Mouse (Mus musculus) kidney, adult 11 months (tissue): ENCODE results near the gene Carmil3.
A peak's percentile ranks its signal among the peaks of the same experiment; 100 is the strongest.

Source experiments
- DNase-seq: peaks from one replicate; pipeline ENCODE4 v3.0.0; 2022

Carmil3 gene

DNA sequence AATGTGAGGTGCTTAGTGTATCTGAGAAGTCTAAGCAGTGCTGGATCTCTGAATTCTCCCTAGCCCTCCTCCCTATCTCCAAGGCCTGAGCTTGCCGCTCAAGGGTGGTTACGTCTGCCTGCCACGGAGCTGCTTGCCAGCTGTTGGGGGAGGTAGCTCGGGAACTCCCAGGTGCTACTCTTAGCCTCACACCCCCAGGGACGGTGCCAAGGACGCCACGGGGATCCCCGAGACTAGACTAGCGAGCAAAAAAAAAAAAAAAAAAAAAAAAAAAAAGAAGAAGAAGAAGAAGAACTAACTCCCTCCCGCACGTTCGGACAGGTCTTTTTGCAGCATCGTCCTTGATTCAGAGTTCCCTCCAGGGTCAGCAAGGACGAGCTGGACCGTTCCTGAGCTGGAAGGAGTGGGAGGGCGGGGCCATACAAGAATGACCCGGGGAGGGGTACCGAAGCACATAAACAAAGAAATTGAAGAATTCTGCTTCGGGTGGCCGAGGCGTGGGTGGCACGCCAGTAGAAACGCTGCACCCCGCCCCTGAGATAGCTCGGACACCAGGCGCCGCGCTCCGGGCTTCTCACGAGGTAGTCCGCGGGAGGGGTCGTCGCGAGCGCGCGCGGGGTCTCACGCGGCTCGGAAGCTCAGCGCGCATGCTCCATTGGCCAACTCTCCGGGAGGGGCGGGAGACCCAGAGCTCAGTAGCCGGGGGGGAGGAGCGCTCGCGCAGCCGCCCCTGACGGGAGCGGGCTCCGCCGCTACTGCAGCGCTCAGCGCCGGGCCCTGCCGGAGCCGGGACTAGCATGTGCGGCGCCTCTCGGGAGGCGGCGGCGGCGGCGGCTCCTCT, at the start of gene Carmil3:
Gene Carmil3 (plus strand): TSS at position 291 of the 841 bp plus-strand sequence.
- DNase-seq: peak; percentile 58

DNA sequence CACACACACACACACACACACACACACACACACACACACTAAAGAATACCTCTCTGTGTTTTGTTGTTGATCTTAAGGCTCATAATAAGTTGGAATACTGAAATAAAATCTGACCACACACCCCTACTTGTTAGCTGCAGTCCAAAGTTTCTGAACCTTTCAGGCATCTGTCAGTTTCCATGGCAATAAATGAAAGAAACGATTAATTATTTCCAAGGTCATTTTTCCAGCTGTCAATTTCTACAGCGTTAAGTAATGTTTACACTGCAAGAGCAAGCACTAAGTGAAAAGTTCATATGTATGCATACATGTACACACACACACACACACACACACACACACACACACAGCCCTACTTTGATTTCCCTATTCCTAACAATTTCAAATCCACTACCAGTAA, 32.8 kb upstream of the Carmil3 start:
- DNase-seq: no peak

DNA sequence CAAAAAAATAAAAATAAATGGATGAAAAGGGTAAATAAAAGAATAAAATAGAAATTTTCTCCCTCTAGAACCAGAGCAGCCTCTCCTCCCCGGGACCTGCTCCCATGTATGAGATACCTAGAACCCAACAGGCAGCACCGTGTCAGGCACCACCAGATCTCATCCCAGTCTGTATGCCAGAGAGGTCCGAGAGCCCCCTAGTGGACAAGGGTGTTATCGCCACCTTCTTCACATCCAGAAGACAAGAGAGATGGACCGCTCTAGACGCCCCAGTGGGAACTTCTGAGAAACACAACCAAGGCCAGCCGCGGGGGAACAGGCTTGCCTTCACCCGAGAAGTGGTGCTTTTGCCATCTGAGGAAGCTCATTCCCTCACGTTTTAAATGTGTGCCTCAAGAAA, 32.2 kb upstream of the Carmil3 start:
- DNase-seq: no peak

DNA sequence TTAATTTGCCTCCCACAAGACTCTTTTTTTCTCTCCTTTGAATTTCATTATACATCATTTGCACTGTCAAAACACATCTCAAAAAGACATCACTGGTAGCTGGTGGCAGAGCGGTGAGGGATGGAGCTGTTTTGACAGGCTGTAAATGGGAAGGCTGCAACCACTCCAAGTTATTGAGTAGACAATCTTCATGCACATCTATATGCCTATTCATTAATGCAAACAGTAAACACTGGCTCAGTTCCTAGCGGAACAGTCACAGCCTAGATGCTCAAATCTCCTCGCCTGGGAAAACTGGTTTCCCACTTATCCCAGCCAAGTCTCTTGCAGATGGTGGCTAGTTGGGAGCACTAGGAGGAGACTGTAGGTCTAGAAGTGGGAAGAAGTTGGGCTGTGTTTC, 31.7 kb upstream of the Carmil3 start:
- DNase-seq: no peak

DNA sequence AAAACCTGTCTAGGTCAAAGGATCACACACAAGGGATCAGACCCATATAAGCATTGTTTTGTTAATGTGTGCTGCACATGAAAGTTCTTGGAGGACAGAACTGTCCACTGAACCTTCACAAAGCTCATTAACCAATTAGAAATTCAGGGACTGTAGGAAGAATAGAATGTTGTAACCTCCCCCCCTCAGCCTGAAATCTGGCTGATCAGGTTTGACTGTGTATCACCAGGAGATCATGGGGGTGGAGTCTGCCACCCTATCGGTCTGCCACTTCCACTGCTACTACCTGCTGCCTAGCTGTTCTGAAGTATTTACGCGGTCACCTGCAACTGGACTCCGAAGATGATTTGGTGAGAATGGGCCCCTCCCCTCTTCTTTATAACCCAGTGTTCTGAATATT, 30.7 kb upstream of the Carmil3 start:
- DNase-seq: peak; percentile 57

DNA sequence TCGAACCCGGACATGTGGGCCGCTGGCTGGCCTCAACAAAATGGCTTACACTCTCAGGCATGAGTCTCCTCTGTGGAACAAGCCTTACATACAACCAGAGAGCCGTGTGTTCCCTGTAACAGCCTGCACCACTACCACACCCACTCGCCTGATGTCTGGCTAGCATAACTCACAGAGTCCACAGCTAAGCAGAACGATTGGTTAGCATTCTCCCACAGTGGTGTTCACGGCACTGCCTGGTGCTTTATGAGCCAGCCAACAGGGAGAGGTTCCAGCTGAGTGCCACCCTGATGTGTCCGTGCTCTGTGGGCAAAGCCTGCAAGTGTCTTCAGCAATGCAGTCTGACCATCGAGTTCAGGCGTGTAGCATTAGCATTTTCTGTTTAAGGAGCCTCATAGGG, 30.2 kb upstream of the Carmil3 start:
- DNase-seq: peak; percentile 70

DNA sequence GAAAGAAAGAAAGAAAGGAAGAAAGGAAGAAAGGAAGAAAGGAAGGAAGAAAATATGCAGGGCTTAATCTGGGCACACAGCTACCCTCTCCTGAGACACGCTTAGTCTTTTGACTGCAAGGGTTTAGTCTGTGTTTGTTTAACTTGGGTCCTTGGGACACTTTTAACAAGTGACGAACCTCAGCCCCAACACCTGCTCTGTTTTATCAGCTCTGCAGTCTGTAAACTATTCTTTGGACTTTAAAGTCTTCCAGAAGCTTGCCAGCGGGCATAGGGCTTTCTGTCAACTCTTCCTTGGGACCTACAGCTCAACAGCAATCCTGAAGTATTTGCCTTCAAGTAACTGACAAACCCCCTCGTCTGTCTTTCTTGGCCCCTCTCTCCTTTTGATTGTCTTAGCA, 28.7 kb upstream of the Carmil3 start:
- no peak for DNase-seq

DNA sequence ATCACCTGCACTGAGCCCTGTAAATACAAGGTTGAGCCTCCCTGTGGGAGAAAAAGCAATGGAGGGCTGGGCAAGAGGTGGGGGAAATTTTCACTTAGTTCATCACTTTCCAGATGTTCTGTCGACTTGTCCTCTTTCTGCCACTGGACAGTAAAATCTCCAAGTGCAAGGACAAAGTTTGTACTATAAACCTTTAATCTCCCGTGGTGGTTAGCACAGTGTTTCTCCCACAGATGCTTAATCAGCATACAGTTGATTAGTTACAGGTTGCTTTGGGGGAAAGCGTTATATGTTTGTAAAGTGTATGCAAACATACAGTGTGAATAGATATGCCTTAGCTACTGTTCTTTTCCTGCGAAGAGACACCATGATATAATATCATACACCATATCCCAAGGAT, 24.0 kb upstream of the Carmil3 start:
- no peak for DNase-seq

DNA sequence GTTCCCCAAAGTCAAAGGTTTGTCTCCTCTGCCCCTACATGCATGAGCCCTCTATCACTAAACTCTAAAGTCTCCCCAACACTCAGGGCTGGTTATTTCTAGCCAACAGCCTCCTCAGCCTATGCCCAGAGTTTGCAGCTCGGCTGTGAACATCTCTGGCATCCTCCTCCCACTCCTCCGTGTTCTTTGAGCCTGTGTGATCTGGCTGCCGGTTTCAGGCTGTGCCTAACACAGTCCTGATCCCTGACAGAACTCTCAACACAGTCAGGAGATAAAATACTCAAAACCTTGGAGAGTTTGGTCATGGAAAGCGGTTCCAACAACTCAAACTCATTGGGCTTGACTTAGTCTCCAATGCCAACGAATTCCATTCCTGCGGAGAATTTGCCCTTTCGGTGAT, 23.3 kb upstream of the Carmil3 start:
- no peak for DNase-seq

DNA sequence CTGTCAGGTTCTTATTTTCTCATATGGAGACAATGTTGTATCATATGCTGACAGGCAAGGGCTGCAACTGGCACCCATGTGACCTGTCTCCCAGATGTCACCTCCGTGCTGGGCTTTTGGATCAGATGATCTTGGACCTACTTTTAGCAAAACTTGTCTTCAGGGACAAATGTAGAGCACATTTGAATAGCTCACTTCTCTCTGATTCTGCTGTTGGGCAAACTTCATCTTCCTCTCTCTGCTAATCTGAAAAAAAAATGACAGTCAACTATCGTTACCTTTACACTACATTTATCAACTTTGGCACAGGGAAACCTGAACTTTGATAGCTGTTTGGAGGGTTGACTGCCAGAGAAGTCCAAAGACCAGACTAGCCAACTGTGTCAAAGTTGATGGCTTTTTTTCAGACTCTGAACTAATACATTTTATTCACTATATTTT, 22.1 kb upstream of the Carmil3 start:
- peak; percentile 66 for DNase-seq

DNA sequence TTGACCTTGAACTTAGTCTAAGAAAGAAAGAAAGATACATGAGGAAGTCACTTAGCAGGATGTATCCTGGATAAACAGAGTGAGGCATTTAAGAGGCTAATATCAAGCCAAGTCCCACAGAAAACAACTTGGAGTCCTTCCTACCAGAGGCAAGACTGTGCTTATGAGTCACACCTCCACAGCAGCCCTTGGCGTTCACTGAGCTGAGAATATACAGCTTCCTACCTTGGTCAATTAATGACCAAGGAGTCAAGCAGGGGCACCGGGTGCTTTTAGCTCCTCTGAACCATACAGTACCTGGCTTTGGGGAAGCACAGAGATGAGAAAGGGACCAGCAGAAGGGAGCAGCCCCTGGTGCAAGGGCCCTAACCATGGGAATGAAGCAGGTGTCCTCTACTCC, 21.4 kb upstream of the Carmil3 start:
- DNase-seq: peak; percentile 86

DNA sequence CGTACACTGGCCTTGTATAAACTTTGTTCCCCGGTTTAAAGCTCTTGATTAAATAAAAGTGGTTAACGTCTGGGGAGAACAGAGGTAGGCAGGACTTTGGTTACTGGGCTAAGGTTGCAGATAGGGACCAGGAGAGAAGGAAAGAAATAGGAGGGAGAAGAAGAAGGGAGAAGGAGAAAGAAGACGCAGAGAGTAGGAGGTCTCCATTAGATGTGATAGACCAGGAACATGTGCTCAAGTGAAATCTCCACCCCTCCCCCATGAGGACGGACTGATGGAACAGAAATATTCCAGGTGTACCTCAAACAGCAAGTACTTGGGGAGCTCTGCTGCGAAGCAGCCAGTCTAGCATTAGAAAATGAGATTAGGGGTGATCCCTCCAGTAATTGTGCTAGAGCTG, 20.6 kb upstream of the Carmil3 start:
- DNase-seq: no peak

DNA sequence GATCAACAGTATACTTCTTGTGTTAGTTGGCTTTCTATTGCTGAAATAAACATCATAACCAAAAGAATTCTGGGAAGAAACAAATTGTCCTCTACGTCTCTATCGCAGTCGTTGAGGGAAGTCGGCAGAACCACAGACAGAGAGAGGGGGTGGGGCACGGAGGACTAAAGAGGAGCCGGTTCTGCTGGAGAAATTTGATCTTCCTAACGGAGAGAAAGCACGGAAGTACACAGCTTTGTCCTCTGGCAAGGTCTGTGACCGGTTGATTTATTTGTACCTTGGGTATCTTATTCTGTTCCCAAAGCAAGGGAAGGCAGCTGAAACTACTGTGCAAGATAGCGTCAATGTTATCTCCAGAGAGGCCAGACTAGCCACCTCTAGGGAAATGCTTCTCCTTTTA, 19.6 kb upstream of the Carmil3 start:
- DNase-seq: no peak

DNA sequence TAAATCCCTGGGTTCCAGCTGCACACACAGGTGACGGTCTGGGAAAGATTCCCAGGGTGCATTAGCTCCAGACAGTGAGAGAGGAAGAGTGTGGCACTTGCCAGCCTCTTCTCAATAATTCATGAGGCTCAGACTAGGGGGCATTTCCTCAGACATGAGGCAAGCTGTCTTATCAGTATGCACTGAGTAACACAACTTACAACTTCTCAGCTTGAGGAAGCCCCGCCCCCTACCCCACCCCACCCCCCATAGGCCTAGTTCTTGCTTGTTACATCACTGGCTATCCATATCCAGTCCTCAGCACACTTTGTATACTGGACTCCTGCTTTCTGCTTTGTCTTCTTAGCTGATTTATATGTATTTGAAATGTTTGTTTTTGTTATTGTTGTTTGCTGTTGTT, 14.8 kb upstream of the Carmil3 start:
- DNase-seq: no peak

DNA sequence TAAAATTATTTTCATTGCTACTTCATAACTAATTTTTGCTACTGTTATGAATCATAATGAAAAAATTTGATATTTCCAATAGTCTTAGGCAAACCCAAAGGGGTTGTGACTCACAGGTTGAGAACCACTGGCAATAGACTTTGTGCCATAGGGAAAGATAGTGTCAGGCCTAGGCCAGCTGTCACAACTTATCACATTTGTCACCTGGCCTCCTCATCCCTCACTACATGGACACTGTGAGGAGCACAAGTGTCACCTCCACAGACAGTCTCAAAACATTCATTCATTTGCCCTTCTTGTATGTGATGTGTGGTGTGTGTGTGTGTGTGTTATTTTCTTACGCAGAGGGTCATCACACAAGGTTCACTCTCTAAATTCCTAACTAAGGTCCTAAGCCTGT, 13.0 kb upstream of the Carmil3 start:
- no peak for DNase-seq

DNA sequence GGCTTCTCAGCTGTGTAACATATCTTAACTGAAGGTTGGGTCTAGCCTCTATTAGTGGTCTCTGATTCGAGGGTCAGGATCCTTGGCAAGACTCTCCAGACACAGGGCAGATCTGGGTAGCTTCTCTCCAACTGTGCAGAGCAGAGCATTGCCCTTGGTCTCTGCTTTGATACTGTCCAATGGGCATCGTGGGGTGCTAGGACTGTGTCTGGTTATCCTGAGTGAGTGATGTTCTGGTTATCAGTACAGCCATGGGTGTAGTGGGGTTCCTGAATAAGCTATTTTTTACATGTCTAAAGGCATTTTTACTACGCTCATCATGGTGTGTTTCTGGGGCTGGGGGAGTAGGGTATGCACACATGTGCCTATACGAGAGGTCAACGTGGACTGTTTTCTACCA, 12.6 kb upstream of the Carmil3 start:
- no peak for DNase-seq

DNA sequence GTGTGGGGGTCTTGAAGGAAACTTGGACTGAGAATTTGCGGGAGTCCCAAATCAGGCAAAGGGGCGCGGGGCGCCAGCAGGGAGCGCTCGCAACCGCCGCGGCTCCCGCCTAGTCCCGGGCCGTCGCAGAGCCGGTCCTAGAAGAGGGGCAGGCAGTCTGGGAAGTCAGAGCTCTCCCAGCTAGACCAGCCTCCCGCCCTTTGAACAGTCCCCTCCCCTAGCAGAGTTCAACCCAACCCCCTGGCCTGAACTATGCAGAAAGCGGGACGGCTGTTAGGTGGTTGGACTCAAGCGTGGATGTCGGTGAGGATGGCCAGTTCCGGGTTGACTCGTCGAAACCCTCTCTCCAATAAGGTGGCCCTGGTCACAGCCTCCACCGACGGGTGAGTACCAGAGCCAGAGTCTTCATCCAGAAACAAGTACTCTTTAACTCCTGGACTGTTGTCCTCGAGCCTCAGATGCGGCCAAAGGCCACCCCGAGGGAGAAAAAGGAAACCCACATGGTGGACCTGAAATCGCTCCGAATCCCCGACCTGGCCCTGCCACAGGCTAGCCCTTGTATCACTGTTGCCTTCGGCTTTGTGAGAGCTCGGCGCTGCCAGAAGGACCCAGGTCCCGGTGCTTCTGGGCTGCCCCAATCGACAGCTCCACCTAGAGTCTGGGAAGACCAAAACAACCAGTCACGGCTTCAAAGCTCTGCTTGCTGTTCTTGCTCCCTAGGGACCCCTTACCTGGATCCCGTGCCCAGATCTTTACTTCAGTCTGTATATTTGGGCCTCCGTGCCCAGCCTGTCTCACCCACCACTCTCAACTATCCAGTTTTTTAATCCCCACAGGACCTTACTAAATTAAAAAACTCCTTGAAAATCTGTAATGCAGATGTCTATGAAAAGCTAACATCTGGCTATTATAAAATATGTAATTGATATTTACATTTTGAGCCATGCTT, 11.5 kb upstream of the Carmil3 start, which contains the start of gene Dhrs4:
Gene Dhrs4 (plus strand): TSS at position 108 of the 949 bp plus-strand sequence.
- DNase-seq: peak; percentile 89

DNA sequence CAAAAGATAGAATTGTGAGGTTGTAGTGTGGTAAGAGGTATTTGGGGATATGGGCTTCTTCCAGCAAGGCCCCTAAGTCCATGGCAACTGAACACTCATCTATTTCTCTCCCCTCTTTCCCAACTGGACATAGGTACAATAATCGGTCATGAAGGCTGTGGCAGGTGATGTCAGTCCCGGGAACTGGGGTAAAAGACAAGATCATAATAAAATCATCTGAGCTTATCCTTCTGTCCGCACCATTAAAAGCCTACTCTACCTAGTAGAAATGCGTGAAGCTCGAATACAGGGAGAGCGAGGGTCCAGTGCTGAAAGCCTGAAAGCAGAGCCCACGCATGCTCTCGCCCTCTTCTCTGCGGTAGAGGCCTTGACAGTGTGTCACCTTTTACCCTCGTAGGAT, 10.8 kb upstream of the Carmil3 start:
- DNase-seq: no peak

DNA sequence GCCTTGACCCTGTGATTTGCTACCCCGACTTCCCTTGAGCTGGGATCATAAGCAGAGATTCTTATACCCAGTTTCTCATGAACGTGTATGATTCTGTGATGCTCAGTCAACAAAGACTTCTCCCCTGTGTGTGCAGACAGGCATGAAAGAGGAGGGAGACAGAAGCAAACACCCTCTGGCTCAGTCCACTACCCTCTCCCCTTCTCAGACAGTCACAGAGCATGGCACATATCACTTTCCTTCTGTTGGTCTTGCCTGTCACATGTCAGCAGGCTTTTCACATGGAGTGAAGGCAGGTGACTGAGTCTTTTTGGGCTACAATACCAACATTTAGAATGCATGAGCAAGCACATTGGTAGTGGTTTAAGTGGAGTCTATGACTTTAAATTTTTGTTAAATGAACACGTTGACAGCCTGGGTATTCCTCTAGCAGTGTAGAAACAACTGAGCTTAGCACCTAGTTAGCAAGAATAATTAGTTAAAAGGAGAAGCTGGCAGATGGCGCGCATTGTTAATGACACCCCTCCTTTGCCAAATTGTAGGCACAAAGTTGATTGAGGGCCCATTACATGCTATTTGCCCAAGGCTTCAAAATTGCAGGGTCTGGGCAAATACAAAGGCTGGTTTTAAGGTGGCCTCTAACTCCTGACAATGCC, 5.9 kb upstream of the Carmil3 start:
- no peak for DNase-seq

DNA sequence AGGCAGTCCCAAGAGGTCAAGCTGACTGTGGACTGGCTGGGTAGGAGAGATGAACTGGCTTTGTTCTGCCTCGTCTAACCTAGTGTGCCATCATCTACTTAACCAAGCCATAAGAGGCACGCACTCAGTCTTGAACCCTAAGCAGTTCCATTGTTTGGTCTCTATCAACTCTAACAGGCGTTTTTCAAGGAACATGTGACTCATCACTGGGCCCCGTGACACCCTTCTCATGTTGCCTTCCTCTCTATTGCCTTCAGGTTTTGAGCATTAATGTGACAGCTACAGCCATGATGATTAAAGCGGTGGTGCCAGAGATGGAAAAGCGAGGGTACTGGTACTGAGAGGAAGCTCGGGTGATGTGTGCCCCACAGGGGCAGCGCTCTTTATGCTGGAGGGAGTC, 3.6 kb upstream of the Carmil3 start:
- DNase-seq: no peak

DNA sequence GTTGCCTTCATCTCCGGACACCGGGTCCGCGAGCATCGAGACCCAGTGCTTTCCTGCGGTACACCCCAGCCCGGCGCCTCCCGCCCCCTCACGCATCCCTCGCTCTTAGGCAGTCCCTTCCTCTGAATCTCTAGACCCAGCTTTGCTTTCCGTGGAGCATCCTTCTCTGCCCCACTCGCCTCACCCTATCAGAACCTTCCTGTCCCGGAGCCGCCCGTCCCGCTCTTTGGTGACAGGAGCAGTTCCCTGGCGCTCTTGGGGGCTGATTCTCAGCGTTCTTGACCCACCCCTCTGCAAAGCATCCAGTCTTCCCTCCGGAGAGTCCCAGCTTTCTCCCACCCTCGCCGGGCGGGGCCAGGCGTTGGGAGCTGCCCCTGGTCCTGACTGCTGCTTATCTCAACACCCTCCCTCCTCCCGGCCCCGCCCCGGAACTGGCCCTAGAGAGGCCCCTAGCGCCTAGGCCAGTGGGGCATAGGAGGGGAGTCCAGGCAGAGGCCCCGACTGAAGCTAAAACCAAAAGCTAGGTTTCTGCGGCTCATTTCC, 911 bp downstream of the Carmil3 start:
- DNase-seq: peak; percentile 45

DNA sequence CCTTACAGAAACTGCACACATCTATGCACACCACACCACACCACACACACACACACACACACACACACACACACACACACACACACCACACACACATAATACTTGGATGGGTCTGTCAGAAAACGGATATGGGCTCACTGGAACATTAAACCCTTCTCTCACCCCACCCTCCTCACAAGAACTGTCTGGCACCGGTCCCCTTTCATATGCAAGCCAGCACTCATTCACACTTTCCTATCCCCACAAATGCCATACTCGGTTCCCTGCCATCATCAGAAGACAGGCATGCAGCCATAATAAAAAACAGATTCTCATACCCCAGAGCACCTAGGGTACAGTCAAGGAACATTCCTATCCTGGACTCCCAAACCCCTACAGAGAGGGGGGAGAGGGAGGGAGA, 1.7 kb downstream of the Carmil3 start:
- no peak for DNase-seq
